Mouse (Mus musculus) heart, embryonic 11.5 days (tissue): ENCODE data around the gene Tmem132e. TPM values are rescaled to one million over a fixed set of nuclear protein-coding genes. Genes with fewer than 3 reads are reported as not detected.
A peak's percentile ranks its signal among the peaks of the same experiment; 100 is the strongest.

Experiments used
- ATAC-seq: fragments of 200-750 bp; cut with Nextera tagmentation; replicated peaks from 2 replicates; pipeline ENCODE4 v1.8.0; 2017; ENCODE audit warnings: moderate library complexity; ENCODE audit not compliant: insufficient number of reproducible peaks, low FRiP score, low TSS enrichment
- H3K27ac ChIP-seq: fragments of 300-500 bp; sonication (generic); 2 replicates; pipeline ENCODE4 v1.5.1; 2014; ENCODE audit warnings: mild to moderate bottlenecking, low read depth, low read length
- H3K27me3 ChIP-seq: fragments of 300-500 bp; sonication (generic); 2 replicates; pipeline ENCODE4 v1.6.1; 2014; ENCODE audit warnings: mild to moderate bottlenecking, low read length, mixed read lengths; ENCODE audit not compliant: control insufficient read depth, insufficient read depth
- H3K36me3 ChIP-seq: fragments of 300-500 bp; sonication (generic); 2 replicates; pipeline ENCODE4 v1.6.1; 2014; ENCODE audit warnings: mild to moderate bottlenecking, low read length, moderate library complexity, mixed read lengths; ENCODE audit not compliant: control insufficient read depth, insufficient read depth
- H3K4me1 ChIP-seq: fragments of 300-500 bp; sonication (generic); 2 replicates; pipeline ENCODE4 v1.6.1; 2014; ENCODE audit warnings: low read length; ENCODE audit not compliant: control insufficient read depth, insufficient read depth
- H3K4me2 ChIP-seq: fragments of 300-500 bp; sonication (generic); 2 replicates; pipeline ENCODE4 v1.6.1; 2014; ENCODE audit warnings: mild to moderate bottlenecking, moderate library complexity
- H3K4me3 ChIP-seq: fragments of 300-500 bp; sonication (generic); 2 replicates; pipeline ENCODE4 v1.5.1; 2014; ENCODE audit warnings: low read depth, low read length
- H3K9ac ChIP-seq: fragments of 300-500 bp; sonication (generic); 2 replicates; pipeline ENCODE4 v1.6.1; 2014; ENCODE audit warnings: mild to moderate bottlenecking, low read depth, low read length, moderate library complexity
- H3K9me3 ChIP-seq: fragments of 300-500 bp; sonication (generic); replicated peaks from 2 replicates; pipeline ENCODE4 v1.6.1; 2016; ENCODE audit warnings: low read length; ENCODE audit not compliant: control insufficient read depth
- WGBS: fragments of 180-500 bp; shearing (Covaris S2); extraction: QIAGEN DNeasy Blood & Tissue Kit; methylation state at CpG from one replicate; pipeline ENCODE4 v1.1.7; 2014; ENCODE audit not compliant: insufficient replicate concordance; 5-methylcytosine and 5-hydroxymethylcytosine counted together
- polyA plus RNA-seq: library from polyadenylated mRNA; unstranded; fragments of >200 nt; fragmentation: Nextera tagmentation; extraction: Ambion mirVana; gene quantifications from 2 replicates; pipeline ENCODE4 v1.2.1, GENCODE M21; 2014

The Tmem132e gene
- polyA plus RNA-seq, 1 experiment from 2014 or later, result 0.29 TPM

DNA sequence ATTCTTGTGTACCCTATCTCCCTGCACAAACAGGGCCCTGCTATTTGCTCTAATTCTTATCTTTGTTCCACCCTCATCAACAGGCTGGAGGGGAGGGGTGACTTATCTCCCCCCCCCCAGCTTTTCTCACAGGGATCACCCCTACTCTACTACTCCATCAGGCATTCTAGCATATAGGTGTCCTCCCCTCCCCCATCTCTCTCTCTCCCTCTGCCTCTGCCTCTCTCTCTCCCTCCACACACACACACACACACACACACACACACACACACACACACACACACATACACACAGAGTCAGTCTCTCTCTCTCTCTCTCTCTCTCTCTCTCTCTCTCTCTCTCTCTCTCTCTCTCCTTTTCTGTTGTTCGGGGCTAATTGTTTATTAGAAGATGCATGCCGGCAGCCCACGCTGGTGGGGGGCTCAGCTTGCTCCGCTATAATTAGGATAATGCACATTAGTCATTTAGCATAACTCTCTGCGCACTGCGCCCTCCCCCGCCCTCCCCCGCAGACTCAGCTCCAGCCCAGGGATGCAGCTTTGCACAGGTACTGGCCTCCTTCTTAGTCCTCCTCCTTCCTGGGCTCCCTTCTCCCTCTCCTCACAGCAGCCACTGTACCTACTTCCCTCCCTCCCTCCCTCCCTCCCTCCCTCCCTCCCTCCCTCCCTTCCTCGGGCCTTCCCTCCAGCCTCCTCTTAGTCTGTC, 29.8 kb downstream of the Tmem132e start:
- Histone ChIP-seq H3K4me1 (no peaks in the 10 kb centered on the region), H3K9ac (no peak overlapping the region), H3K4me2 (no peak overlapping the region), H3K36me3 (no peaks in the 10 kb centered on the region), H3K27ac (no peak overlapping the region), H3K9me3 (no peaks in the 10 kb centered on the region), H3K4me3 (no peak overlapping the region), H3K27me3 (no peaks in the 10 kb centered on the region)
- 27% methylated on average over 8 of the region's 9 CpGs for WGBS
- no peak for ATAC-seq

DNA sequence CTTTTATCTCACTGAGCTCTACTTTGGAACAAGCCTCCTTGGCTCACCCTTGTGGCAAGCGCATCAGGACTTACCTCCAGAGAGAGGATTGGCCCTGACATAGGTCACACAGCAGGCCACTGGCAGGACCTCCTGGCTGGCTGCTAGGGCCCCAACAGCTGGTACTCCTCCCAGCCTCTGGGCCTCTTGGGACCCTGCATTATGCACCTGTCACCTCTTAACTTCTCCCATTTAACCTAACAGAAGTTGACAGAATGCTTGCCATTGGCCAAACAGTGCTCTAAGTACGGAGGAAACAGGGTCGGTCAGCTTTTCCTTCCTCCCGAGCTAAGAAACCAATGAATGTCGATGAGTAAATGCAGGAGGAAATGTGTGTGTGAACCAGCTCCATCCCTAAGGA, 33.2 kb downstream of the Tmem132e start:
- no peaks in the 10 kb centered on the region for H3K4me1 ChIP-seq
- ATAC-seq, result no peak
- 52% methylated on average over 5 of the region's 5 CpGs for WGBS
- no peak overlapping the region for H3K4me2 ChIP-seq
- no peak overlapping the region for H3K27ac ChIP-seq
- no peak overlapping the region for H3K9ac ChIP-seq
- no peaks in the 10 kb centered on the region for H3K36me3 ChIP-seq
- H3K27me3 ChIP-seq, result no peaks in the 10 kb centered on the region
- no peaks in the 10 kb centered on the region for H3K9me3 ChIP-seq
- no peak overlapping the region for H3K4me3 ChIP-seq

- Histone ChIP-seq H3K9me3 (no peaks in the 10 kb centered on the region), H3K36me3 (no peaks in the 10 kb centered on the region), H3K4me1 (no peaks in the 10 kb centered on the region), H3K27me3 (no peaks in the 10 kb centered on the region), H3K9ac (no peak overlapping the region), H3K27ac (no peak overlapping the region), H3K4me3 (no peak overlapping the region), H3K4me2 (no peak overlapping the region)
- WGBS, result 23% methylated on average over 4 of the region's 4 CpGs
- ATAC-seq, result no peak
Observed at GRCm38 (mm10) chr11:82423521-82423920, 34.8 kb downstream of the Tmem132e start.

GRCm38 (mm10) chr11:82428801-82429200, 40.1 kb downstream of the Tmem132e start:
- no peaks in the 10 kb centered on the region for H3K4me1 ChIP-seq
- no peak overlapping the region for H3K4me3 ChIP-seq
- no peak for ATAC-seq
- H3K27me3 ChIP-seq, result peaks cover 14% of the 10 kb centered on the region
- H3K9me3 ChIP-seq, result no peaks in the 10 kb centered on the region
- WGBS, result 56% methylated on average over 4 of the region's 4 CpGs
- H3K27ac ChIP-seq, result no peak overlapping the region
- H3K36me3 ChIP-seq, result no peaks in the 10 kb centered on the region
- H3K9ac ChIP-seq, result no peak overlapping the region
- no peak overlapping the region for H3K4me2 ChIP-seq

DNA sequence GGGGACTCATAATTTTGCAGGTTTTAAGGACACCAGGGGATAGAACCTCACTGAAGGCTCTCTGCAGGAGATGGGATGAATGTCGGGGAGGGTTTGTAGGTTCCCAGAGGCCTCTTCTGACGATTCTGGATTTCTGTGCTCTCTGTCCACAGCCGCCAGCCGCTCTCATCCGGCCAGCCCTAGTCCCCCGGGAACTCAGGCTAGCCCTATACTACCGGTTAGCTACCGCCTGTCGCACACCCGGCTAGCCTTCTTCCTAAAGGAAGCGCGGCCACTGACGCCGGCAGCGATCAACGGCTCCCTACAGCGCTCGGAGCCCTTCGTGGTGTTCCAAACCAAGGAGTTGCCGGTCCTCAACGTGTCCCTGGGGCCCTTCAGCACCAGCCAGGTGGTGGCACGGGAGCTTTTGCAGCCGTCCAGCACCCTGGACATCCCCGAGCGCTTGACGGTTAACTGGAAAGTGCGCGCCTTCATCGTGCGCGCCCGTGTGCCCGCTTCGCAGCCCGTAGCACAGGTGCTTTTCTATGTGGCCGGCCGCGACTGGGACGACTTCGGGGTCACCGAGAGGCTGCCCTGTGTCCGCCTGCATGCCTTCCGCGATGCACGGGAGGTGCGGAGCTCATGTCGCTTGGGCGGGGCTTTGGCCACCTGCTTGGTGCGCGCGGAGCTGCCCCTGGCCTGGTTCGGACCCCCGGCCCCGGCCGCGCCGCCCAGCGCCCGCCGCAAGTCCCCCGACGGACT, 45.6 kb downstream of the Tmem132e start:
- Histone ChIP-seq H3K9me3 (no peaks in the 10 kb centered on the region), H3K27me3 (peaks cover 39% of the 10 kb centered on the region)

DNA sequence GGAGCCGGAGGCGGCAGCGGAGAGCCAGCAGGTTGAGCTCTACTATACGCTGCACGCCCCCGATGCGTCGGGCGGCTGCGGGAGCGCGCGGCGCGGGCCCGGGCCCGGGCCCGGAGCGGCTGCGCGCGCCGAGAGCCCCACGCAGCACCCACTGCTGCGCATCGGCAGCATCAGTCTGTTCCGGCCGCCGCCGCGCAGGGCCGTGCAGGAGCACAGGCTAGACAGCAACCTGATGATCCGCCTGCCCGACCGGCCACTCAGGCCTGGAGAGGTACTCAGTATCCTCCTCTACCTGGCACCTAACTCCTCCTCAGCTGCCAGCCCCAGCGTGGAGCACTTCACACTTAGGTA, 46.1 kb downstream of the Tmem132e start:
- H3K27ac ChIP-seq, result no peak overlapping the region
- no peaks in the 10 kb centered on the region for H3K36me3 ChIP-seq
- peaks cover 39% of the 10 kb centered on the region for H3K27me3 ChIP-seq
- H3K4me1 ChIP-seq, result peaks cover 3% of the 10 kb centered on the region; the same call in 1 of the 2 replicates
- H3K4me3 ChIP-seq, result peak overlapping the region; percentile 40
- peak overlapping the region; percentile 72 for H3K4me2 ChIP-seq
- no peak overlapping the region for H3K9ac ChIP-seq
- 3% methylated on average over 25 of the region's 36 CpGs for WGBS
- no peaks in the 10 kb centered on the region for H3K9me3 ChIP-seq
- ATAC-seq, result no peak

More for the DNA sequence above, 45.6 kb downstream of the Tmem132e start:
- peak overlapping the region; percentile 72 for H3K4me2 ChIP-seq
- H3K4me1 ChIP-seq, result peaks cover 3% of the 10 kb centered on the region; the same call in 1 of the 2 replicates
- no peak overlapping the region for H3K9ac ChIP-seq
- no peaks in the 10 kb centered on the region for H3K36me3 ChIP-seq
- WGBS, result 2% methylated on average over 62 of the region's 62 CpGs
- H3K4me3 ChIP-seq, result peak overlapping the region; percentile 40
- no peak overlapping the region for H3K27ac ChIP-seq
- ATAC-seq, result no peak

GRCm38 (mm10) chr11:82448485-82448884, 59.8 kb downstream of the Tmem132e start:
- H3K27ac ChIP-seq, result no peak overlapping the region
- no peaks in the 10 kb centered on the region for H3K9me3 ChIP-seq
- H3K36me3 ChIP-seq, result no peaks in the 10 kb centered on the region
- H3K27me3 ChIP-seq, result peaks cover 10% of the 10 kb centered on the region
- no peaks in the 10 kb centered on the region for H3K4me1 ChIP-seq
- H3K4me2 ChIP-seq, result no peak overlapping the region
- no peak for ATAC-seq
- WGBS, result 54% methylated on average over 9 of the region's 9 CpGs
- H3K9ac ChIP-seq, result no peak overlapping the region
- no peak overlapping the region for H3K4me3 ChIP-seq

DNA sequence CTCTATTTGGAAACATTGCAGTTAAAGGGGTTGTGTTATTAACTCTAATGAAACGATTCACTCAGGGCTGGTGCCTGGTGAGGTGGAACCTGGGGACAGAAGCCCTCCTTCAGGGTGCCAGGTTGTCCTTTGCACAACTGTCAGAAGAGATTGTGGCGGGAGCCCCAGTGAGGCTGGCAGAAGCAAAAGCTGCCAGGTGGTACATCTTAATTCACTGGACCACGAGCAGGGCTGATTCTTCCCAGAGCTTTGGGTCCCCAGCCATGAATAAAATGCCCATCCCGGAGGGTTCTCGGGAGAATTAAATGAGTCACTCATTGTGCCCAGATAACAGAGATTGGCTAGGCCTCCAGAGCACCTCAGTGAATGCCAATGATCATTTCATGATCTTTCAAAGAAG, 63.8 kb downstream of the Tmem132e start:
- Histone ChIP-seq H3K9me3 (no peaks in the 10 kb centered on the region), H3K4me2 (no peak overlapping the region), H3K27ac (no peak overlapping the region), H3K27me3 (no peaks in the 10 kb centered on the region), H3K36me3 (no peaks in the 10 kb centered on the region), H3K9ac (no peak overlapping the region), H3K4me3 (no peak overlapping the region), H3K4me1 (no peaks in the 10 kb centered on the region)
- ATAC-seq, result no peak
- WGBS, result 80% methylated on average over 5 of the region's 5 CpGs

- ATAC-seq, result no peak
- H3K27me3 ChIP-seq, result no peaks in the 10 kb centered on the region
- H3K4me2 ChIP-seq, result no peak overlapping the region
- H3K9me3 ChIP-seq, result no peaks in the 10 kb centered on the region
- H3K4me1 ChIP-seq, result no peaks in the 10 kb centered on the region
- no peaks in the 10 kb centered on the region for H3K36me3 ChIP-seq
- WGBS, result 71% methylated on average over 7 of the region's 7 CpGs
- H3K27ac ChIP-seq, result no peak overlapping the region
- H3K9ac ChIP-seq, result no peak overlapping the region
- H3K4me3 ChIP-seq, result no peak overlapping the region
Observed at GRCm38 (mm10) chr11:82453230-82453629, 64.5 kb downstream of the Tmem132e start.
